Mouse (Mus musculus): Measurements from ENCODE around the gene Rnaset2a. TPM values are rescaled to one million over a fixed set of nuclear protein-coding genes. Genes with fewer than 3 reads are reported as not detected.
"Not testable (repeated sequence)": the region's sequence is repeated elsewhere in the genome, so short reads cannot be mapped to it uniquely, and the experiment has no call there.

The Rnaset2a gene
- total RNA-seq (2021) = 10 to 100 TPM; 47.1 to 48.5 TPM
- long read RNA-seq, experiment 1, transcript Rnaset2a-201 (9 exons, 1,793 nt) = major isoform, 119 of 124 reads
- long read RNA-seq, experiment 1, partial matches to known transcripts = 5 of 124 reads
- long read RNA-seq, experiment 1, other reads (novel, unspliced or antisense) = 0 of 124 reads
- long read RNA-seq, experiment 2, transcript Rnaset2a-201 (9 exons, 1,793 nt) = major isoform, 120 of 263 reads
- long read RNA-seq, experiment 2, partial matches to known transcripts = 5 of 263 reads
- long read RNA-seq, experiment 2, other reads (novel, unspliced or antisense) = 138 of 263 reads

DNA sequence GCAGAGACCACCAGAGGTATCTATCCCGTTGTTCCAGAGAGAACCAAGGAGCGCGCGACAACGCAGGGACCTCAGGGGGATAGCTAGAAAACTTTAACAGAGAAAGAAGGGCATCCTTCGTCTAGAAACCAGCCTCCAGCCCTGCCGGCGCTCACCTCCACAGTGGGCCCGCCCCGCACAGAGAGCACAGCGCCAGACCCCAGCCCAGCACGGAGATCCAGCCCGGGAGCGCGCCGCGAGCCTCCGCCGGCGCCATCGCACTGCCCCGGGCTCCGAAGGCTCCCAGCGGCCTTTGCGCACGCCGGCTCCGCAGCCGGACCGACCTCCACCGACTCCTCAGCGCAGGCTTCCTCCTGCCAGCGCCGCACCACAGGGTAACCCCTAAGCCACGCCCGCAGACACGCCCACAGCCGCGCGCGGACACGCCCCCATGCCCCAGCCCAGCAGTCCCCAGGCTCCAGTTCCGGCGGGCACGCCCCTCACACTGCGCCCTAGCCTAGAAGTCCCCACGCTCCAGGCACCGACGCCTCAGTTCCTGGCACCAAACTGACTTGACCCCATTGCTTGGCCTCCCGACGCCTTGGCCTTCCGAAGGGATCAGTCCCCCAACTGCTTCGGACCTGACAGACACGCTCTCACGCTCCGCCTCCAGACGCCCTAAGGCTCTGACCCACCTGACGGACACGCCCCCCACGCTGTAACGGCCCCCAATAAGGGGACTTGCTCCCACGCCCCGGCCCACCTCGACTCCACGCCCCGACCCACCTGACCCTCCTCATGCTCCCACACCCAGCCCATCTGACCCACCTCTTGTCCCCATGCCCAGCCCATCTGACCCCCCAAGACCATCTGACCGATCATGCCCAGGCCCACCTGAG lies at the start of gene Rnaset2a, which contains the start of gene Gm49673:
Gene Rnaset2a, minus strand, starts transcription at position 659 of the 878 bp plus-strand sequence.
Gene Gm49673, minus strand, starts transcription at position 350 of the 878 bp plus-strand sequence.
- not testable (repeated sequence) for DNase-seq (ENCODE audit: low spot score in 2 of 2)

DNA sequence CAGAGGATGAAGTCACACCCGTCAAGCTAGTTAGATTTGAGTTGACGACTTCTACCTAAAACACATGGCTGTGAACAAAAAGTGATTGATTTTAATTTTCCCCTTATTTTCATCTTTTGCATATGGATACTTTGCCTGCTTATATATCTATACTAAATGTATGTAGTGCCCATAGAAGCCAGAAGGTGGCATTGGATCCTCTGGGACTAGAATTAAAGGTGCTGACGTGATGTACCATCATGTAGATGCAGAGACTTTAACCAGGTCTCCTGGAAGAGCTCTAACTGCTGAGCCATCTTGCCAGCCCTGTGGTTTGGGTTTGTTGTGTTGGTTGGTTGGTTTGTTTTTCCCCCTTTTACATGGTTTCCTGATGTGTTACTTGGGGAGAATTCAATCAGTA lies 49.8 kb upstream of the Rnaset2a start:
- DNase-seq (ENCODE audit: low spot score in 2 of 2) = no peak

DNA sequence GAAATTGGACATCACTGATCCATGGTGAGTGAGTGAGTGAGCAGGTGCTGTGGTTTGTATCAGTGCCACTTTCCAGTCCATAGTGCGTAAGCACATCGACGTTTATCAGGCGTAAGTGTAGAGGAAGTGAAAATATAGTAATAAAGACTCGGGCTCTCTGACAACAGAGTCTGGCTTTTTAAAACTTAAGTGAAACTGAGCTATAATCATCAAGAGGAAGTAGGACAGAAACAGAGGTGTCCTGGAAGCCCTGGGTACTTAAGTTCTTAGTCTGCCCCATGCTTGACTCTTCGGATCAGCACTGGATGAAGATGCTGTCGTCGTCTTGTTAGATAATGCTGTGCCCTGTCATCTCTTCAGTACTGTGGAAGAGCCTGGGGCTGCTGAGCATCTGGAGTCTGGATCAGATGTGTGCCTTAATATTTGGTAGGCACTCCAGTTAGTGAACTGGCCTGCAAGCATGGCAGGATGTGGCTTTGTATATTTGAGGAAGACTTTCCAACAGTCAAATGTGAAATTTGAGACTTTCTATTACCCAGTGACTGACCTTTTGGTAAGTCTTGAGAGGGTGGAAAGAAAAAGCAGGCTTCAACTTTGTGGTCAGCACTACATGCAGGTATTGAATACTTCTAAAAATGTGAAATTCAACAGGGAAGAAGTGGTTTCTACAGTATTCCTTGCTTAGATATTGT lies 47.9 kb upstream of the Rnaset2a start:
- no peak for DNase-seq (ENCODE audit: low spot score in 2 of 2)

DNA sequence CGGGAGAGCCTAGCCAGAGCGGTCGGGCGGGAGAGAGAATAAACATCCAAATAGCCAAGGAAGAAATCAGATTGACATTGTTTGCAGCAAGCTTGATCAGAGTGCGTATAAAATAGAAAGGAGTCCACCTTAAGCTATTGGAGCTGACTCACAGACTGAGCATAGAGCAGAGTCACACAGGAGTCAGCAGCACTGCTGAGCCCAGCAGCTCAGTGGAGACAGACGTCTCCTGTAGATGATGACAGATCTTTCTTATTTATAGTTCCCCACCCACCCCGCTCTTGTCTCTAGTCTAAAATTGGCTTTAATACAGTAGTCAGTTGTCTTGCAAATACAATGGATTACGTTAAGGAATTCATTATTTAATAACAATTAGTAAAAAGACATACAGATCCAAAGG lies 45.8 kb upstream of the Rnaset2a start:
- no peak for DNase-seq (ENCODE audit: low spot score in 2 of 2)

DNA sequence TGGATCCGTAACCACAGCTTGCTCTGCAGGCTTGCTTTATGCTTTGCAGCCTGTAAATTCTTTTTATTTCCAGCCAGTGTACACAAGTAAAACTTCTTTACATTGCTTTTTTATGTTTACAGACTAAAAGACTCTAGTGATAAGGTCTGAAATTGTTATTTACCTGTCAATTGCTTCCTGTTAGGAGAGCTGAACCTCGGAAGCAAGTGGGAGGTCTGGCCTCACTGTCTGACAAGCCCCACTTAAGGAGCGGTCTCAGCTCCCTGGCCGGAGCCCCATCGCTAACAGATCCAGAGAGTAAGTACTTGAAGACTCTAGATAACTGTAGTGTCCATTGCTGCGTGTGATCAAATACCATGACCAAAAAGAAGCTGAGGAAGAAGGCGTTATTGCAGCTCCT lies 36.3 kb upstream of the Rnaset2a start:
- DNase-seq (ENCODE audit: low spot score in 2 of 2) = no peak

DNA sequence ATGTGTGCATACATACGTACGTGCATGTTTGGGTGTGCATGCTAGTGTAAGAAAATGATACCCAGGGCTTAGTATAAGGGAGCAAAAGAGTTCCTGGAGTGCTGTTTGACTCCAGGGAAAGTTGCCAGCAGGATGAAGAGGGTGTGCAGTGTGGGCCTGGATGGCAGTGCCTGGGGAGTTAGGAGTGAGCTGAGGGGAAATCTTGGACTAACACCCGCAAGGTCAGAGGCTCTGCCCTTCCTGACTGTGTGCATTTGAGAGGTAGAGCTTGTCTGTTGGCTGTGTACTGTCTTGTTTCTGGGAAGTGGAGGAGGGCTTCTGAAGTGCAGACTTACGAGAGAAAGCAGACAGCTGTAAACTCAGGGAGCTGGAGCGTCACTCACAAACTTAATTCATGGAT lies 35.9 kb upstream of the Rnaset2a start:
- no peak for DNase-seq (ENCODE audit: low spot score in 2 of 2)

DNA sequence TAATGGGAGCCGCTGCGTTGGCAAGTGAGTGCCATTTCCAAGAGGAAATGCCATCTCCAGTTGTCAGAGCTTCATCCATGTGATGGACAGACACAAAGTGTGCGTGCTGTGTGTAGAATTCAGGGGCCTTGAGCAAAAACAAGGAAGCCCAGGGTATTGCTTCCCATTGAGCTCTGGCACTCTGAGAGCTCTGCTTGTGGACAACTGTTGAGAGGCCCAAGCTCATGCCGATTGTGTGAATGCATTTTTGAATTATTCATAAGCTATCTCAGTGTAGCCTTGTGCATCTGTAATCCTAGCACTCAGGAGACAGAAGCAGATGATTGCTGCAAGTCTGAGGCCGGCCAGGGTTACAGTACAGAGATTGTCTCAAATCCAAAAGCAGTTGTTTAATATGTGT lies 29.2 kb upstream of the Rnaset2a start:
- no peak for DNase-seq (ENCODE audit: low spot score in 2 of 2)

DNA sequence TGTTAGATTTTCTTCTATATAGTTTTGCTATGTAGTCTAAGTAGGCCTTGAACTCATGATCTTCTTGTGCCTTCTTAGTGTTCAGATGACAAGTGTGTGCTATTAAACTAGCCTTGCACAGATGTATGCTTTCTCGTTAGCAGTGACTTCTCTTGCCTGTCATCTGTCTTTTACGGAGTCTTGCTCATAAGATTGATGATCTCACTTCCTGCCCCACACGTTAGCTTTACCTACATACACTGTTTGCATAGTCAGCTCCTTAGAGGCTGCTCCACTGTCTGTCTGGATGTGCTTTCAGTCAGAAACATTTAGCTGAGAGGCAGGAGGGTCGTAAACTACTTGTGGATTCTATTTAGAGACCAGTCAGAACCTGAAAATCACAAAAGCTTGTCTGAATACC lies 23.2 kb upstream of the Rnaset2a start:
- no peak for DNase-seq (ENCODE audit: low spot score in 2 of 2)

DNA sequence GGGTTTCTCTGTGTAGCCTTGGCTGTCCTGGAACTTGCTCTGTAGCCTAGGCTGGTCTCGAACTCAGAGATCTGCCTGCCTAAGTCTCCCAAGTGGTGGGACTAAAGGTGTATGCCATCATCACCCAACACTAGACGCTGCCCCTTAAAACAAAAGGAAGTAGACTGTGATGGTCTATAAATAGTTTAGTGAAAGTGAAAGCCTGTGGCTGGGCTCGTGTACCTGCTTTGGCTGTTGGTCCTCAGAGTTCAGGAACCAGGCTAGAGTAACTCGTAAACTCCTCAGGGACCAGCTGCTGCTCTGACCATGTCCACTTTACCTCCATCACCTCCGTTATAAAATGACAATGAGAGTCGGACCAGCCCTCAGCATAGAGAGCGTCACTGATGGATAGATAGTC lies 22.4 kb upstream of the Rnaset2a start:
- no peak for DNase-seq (ENCODE audit: low spot score in 2 of 2)

DNA sequence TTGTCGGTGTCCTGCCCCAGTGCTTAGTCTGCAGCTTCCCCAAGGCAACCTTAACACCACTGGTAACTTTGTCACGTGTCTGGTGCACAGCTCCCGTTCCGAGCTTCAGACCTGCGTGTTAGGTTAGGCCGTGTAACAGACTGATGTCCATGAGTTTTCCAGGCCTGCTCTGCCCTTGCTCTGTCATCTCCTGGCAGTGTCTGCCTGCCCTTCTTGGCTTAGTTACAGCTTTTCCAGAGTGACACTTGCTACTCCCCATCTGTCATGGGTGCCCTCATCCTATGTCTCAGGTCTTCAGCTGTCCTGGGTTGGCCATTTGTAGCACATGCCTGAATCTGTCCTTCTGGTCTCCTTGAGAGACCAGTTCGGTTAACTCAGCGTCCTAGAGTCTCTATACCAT lies 19.5 kb upstream of the Rnaset2a start:
- not testable (repeated sequence) for DNase-seq (ENCODE audit: low spot score in 2 of 2)

DNA sequence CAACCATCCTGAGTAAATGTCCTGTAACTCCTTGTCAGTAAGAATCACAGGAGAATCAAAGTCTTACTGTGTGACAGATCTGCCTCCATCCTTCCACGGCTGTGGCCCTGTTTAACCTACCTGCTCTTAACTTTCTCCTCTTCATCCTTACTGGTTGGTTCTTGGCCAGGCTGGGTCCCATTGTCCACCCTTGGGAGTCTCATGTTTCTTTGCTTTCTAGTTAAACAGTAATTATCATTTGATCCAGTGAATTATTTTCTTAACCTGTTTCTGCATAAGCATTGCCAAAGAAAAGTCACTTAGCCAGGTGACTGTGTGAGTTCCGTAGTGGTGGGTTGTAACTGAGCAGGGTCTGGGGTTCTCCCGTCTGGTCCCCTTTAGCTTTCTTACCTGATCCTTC lies 18.6 kb upstream of the Rnaset2a start:
- DNase-seq (ENCODE audit: low spot score in 2 of 2) = not testable (repeated sequence)

DNA sequence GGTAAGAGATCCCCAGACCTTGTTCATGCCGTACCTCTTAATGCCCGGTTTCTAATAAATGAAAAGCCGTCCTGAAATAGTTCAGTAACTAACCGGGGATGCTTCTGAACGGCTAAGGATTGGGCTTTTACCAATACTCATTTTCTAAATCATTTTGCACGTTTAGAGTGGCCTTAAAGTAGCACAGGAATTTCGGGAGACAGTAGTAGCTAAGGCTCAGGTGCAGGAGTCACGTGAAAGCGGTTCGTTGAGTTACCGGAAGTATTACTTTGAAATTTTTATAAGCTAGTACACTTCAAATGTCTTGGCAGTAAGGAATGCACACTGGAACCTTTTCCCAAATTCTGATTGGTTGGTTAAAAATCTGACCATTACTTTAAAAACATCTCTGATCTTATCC lies 18.1 kb upstream of the Rnaset2a start:
- DNase-seq (ENCODE audit: low spot score in 2 of 2) = not testable (repeated sequence)

DNA sequence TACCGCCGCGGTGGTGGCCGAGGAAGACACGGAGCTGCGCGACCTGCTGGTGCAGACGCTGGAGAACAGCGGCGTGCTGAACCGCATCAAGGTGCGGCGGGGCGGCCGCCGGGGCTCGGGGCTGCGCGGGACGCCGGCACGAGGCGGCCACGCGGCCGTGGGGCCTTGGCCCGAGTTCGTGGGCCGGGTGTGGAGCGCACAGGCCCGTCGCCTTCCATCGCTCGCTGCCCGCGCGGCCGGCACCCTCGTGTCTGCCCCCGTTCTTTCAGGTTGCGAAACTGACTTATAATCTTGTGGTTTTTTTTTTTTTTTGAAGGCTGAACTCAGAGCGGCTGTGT lies 17.7 kb upstream of the Rnaset2a start:
- not testable (repeated sequence) for DNase-seq (ENCODE audit: low spot score in 2 of 2)

DNA sequence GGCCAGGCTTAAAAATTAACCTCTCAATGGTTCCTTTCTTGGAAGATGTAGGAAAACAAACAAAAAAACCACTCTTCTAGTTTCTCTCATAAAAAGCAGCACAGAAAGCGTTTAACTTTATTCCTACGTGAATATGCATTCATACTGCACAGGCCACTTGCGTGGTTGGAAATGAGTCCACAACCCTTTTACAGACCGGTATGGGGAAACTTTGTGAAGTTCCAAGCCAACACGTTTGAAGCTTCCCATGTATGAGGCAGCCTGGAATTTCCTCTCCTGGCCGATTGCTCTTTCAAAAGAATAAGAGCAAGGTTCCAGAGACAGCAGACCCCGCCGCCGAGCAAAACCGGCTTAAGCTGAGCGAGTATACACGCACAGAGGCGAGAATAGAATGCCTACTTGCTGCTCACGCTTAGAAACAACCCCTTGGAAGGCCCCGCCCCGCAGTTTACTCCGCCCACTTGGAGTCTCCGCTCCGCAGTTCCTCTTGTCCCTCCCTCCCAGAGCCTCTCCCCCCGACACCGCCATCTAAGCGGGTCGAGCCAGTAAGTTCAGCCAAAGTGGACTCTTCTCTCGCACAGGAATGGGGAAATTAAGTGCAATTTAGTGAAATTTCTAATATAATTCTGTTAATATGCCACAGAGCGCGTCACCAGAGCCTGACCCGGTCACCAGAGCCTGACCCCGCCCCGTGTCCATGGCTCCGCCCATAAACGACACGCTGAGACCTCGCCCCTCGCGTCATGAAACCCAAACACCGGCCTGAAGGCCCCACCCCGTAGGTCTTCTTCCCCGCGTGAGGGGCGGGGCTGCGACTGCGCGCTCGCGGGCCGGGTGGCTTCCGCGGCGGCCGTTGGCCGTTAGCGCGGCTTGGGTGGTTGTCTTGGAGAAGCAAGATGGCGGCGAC lies 17.1 kb upstream of the Rnaset2a start, which contains the start of gene Fgfr1op:
Gene Fgfr1op, plus strand, starts transcription at position 801 of the 907 bp plus-strand sequence.
- peak in 1 of 2 experiments; percentile 51 for DNase-seq (ENCODE audit: low spot score in 2 of 2)

DNA sequence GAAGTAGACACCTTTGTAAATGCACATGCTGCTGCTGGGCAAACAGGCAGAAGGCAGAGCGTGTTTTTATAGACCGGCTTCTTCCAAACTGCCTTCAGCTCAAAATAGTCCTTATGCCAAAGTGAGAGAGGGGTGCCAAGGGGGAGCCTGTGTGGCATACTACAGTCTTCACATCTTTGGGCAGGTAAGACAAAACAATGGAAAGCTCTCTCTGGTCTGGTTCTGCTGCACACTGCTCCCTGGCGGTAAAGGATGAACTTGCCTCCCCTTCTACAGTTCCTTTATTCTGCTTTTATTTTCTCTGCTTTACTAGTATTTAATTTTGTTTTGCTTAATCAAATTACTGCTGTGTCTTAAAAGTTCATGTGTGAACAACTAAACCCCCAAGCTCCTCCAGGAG lies 13.1 kb upstream of the Rnaset2a start:
- DNase-seq (ENCODE audit: low spot score in 2 of 2) = not testable (repeated sequence)

DNA sequence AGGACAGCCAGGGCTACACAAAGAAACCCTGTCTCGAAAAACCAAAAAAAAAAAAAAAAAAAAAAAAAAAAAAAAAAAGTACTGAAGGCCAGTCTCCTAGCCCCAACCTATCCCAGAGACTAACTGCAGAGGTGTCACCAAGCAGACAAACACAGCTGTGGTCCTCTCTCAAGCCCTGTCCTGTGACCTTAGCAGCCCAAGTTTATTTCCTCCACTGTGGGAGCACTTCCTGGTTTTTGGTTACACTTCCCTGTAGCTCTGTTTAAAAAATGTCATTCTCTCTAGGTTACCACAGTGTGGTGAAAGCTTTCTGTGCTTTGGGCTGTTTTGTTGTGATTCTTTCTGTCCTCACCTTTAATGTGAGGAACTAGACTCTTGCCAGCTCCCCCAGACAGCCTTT lies 10.7 kb upstream of the Rnaset2a start:
- DNase-seq (ENCODE audit: low spot score in 2 of 2) = not testable (repeated sequence)

DNA sequence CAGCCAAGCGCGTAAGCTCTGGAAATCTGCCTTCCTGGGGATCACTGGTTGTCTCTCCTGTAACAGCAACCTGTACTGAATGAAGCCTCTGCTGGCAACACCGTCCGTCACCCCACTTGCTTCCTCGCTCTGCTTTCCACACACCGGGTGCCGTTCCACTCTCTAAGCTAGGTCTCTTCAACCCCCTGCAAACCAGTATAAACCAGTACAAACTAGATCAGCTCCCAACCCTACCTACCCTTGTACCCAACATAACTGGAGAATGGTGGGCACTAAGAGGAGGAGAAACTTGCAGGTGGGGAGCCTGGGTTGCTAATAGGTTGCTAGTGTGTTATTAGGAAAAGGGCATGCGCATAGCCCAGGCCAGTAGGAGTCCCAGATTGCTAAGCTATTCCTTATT lies 8.1 kb upstream of the Rnaset2a start:
- DNase-seq (ENCODE audit: low spot score in 2 of 2) = not testable (repeated sequence)

DNA sequence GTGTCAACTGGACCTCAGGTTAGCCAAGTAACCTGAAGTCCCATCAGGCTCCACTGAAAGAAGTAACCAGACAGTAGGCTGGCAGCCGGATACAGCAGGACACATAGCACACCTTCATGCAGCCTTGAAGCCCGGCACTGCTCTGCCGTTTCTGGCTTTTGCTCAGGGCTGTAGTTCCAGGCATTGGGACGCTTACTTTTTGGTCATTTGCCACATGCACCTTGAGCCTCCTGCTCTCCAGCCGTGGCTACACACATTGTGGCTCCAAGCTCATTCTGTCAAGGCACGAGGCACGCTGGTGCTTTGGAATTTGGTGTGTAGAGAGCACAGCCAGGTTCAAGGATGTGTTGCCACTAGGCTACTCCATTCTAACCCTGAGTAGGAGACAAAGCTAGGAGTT lies 7.1 kb upstream of the Rnaset2a start:
- not testable (repeated sequence) for DNase-seq (ENCODE audit: low spot score in 2 of 2)

DNA sequence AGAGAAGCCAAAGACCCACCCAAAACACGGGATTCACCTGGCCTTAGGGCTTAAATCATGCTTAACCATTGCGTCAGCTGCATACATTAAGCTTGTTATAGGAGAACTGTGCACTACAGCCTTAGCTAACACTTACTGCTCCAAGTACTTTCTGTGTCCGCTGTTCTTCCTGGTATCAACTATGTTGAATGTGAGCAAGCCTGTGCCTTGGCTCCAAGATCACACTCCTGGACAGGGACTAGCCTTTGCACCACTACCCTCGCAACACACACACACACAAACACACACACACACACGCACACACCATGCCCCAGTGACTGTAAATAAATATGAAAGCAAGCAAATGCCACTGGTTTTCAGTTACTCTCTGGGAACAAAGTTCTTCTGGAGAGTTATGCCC lies 966 bp downstream of the Rnaset2a start:
- not testable (repeated sequence) for DNase-seq (ENCODE audit: low spot score in 2 of 2)

DNA sequence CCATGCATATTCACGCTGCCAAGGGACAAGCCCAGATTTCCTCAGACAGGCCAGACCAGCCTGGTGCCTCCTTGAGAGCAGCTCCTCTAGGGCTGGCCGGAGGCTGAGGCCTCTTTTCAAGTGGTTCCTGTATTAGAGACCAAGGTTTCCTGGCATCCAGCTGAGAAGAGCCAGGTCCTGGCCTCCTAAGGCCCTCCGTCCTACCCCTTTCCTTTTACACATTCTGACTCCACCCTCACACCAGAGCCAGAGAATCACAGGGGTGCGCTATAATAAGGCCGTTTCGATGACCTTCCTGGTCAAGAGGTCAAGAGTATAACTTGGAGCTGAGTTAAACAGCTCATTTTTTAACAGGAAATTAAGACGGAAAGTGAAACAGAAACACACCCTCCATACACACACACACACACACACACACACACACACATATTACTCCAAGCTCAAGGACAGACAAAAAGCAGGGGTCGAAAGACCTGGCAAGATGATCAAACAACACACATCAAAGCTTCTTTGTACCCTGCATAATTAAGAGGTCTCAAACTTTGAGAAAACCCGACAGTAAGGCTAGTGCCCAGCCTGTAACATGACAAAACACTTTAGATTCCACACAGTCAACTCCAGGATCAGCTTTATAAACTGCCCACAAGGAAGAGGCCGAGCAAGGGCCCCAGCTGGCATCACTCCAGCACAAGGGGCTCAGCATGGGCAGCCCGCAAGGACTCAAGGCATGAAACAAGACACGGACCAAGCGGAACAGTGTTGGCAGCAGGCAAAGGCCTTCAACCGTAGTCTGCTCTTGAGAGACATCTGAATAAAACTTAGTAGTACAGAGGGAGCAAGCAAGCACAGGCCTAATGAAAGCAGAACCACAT lies 3.9 kb downstream of the Rnaset2a start:
- DNase-seq (ENCODE audit: low spot score in 2 of 2) = not testable (repeated sequence)

Data from adrenal gland, postnatal 4 days (tissue).